Mouse (Mus musculus): ENCODE measurements at regions not wholly inside any gene's neighbourhood (a gene's known extent, or its start where the extent isn't known, plus 50 kb on each side); places are given as distances from the start of the nearest gene placed in this dataset.
A peak's percentile ranks its signal among the peaks of the same experiment; 100 is the strongest.

DNA sequence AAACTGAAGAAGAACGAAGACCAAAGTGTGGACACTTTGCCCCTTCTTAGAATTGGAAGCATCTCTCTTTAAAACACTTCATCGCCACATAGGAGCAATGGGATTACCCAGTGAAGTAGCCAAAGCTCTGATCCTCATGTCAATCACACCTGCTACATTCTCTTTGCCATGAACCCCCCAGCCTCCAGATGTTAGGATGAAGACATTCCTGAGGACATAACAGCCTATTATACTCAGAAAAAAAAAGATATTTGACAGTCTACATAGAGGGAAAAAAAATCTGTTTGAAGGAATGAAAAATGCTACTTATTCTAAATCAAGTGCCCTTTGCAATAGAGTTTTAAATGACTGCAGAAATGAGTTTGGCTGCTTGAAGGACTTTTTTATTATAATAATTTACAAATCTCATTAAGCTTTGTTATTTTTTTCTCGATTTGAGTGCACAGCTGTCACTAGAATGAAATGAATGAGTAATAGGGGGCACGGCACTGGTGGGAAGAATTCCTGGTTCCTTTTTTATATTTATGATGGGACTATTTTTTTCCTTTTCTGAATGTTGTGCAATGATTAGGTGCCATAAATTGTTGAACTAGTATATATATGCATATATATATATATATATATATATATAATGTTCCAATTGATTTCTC is 618.8 kb downstream of the Rapgef2 start:
- WGBS = 71% methylated on average over 4 of the region's 4 CpGs
- H3K4me2 ChIP-seq (ENCODE audit: low read length) = no peak overlapping the region

GRCm38 (mm10) chr3:78648115-78648514 is 638.2 kb downstream of the Rapgef2 start:
- no peak for ATAC-seq
- no peaks in the 10 kb centered on the region for H3K36me3 ChIP-seq (ENCODE audit: control insufficient read depth, insufficient read depth, low read length)
- H3K4me3 ChIP-seq (ENCODE audit: low read depth, low read length) = no peak overlapping the region
- H3K27ac ChIP-seq (ENCODE audit: low read length) = no peak overlapping the region
- H3K9me3 ChIP-seq (replicated peaks; ENCODE audit: control insufficient read depth, low read length, poor library complexity, severe bottlenecking) = no peaks in the 10 kb centered on the region
- no peaks in the 10 kb centered on the region for H3K4me1 ChIP-seq (ENCODE audit: control insufficient read depth, insufficient read depth, low read length)
- WGBS = 96% methylated on average over 2 of the region's 2 CpGs
- no peaks in the 10 kb centered on the region for H3K27me3 ChIP-seq (ENCODE audit: control insufficient read depth, insufficient read depth, low read depth, low read length)
- H3K4me2 ChIP-seq (ENCODE audit: low read length) = no peak overlapping the region
- no peak overlapping the region for H3K9ac ChIP-seq (ENCODE audit: low read depth, low read length)

More for the DNA sequence above, 618.8 kb downstream of the Rapgef2 start:
- Histone ChIP-seq H3K4me3 (ENCODE audit: low read depth, low read length) (no peak overlapping the region), H3K27me3 (ENCODE audit: control insufficient read depth, insufficient read depth, low read depth, low read length) (no peaks in the 10 kb centered on the region), H3K27ac (ENCODE audit: low read length) (no peak overlapping the region), H3K9me3 (replicated peaks; ENCODE audit: control insufficient read depth, low read length, poor library complexity, severe bottlenecking) (no peaks in the 10 kb centered on the region), H3K9ac (ENCODE audit: low read depth, low read length) (no peak overlapping the region), H3K4me1 (ENCODE audit: control insufficient read depth, insufficient read depth, low read length) (no peaks in the 10 kb centered on the region), H3K36me3 (ENCODE audit: control insufficient read depth, insufficient read depth, low read length) (no peaks in the 10 kb centered on the region)
- ATAC-seq = no peak

DNA sequence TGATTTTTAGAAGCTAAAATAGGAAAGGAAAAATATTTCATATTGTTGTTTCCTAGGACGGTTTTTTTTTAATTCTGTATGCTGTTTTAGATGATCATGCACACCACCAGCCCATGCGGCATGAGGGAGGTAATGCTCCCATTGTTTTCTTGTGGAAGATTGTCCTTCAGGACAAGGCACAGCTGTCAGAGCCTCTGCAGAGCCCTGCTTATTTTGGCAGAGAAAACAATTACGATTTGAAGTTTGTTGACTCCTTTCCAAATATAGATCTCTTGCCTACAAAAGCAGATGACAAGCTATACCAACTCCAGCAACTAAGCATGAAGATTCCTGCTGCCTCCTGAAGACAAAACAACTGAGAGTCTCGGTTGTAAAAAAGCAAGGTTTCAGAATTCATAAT is 650.9 kb downstream of the Rapgef2 start:
- 42% methylated on average over 4 of the region's 4 CpGs for WGBS
- Histone ChIP-seq H3K36me3 (ENCODE audit: control insufficient read depth, insufficient read depth, low read length) (no peaks in the 10 kb centered on the region), H3K4me3 (ENCODE audit: low read depth, low read length) (no peak overlapping the region), H3K9ac (ENCODE audit: low read depth, low read length) (no peak overlapping the region), H3K27ac (ENCODE audit: low read length) (no peak overlapping the region), H3K27me3 (ENCODE audit: control insufficient read depth, insufficient read depth, low read depth, low read length) (no peaks in the 10 kb centered on the region), H3K4me1 (ENCODE audit: control insufficient read depth, insufficient read depth, low read length) (no peaks in the 10 kb centered on the region), H3K4me2 (ENCODE audit: low read length) (no peak overlapping the region), H3K9me3 (replicated peaks; ENCODE audit: control insufficient read depth, low read length, poor library complexity, severe bottlenecking) (peaks cover 10% of the 10 kb centered on the region; the same call in 1 of the 2 replicates)
- ATAC-seq = no peak

- no peak overlapping the region for H3K4me3 ChIP-seq (ENCODE audit: low read depth, low read length)
- no peaks in the 10 kb centered on the region for H3K9me3 ChIP-seq (replicated peaks; ENCODE audit: control insufficient read depth, low read length, poor library complexity, severe bottlenecking)
- no peak overlapping the region for H3K4me2 ChIP-seq (ENCODE audit: low read length)
- H3K27me3 ChIP-seq (ENCODE audit: control insufficient read depth, insufficient read depth, low read depth, low read length) = no peaks in the 10 kb centered on the region
- ATAC-seq = 0 out of 2 replicates have a peak, but pooled peaks have one; percentile 39
- no peak overlapping the region for H3K27ac ChIP-seq (ENCODE audit: low read length)
- no peaks in the 10 kb centered on the region for H3K4me1 ChIP-seq (ENCODE audit: control insufficient read depth, insufficient read depth, low read length)
- WGBS = 43% methylated on average over 3 of the region's 3 CpGs
- no peak overlapping the region for H3K9ac ChIP-seq (ENCODE audit: low read depth, low read length)
- H3K36me3 ChIP-seq (ENCODE audit: control insufficient read depth, insufficient read depth, low read length) = no peaks in the 10 kb centered on the region
Observed at GRCm38 (mm10) chr3:78618900-78619299, 667.4 kb downstream of the Rapgef2 start.

GRCm38 (mm10) chr3:78594718-78595236 is 691.5 kb downstream of the Rapgef2 start:
- Histone ChIP-seq H3K4me2 (ENCODE audit: low read length) (no peak overlapping the region), H3K9me3 (replicated peaks; ENCODE audit: control insufficient read depth, low read length, poor library complexity, severe bottlenecking) (no peaks in the 10 kb centered on the region), H3K27ac (ENCODE audit: low read length) (no peak overlapping the region), H3K36me3 (ENCODE audit: control insufficient read depth, insufficient read depth, low read length) (no peaks in the 10 kb centered on the region), H3K4me3 (ENCODE audit: low read depth, low read length) (no peak overlapping the region), H3K4me1 (ENCODE audit: control insufficient read depth, insufficient read depth, low read length) (peaks cover 6% of the 10 kb centered on the region), H3K27me3 (ENCODE audit: control insufficient read depth, insufficient read depth, low read depth, low read length) (no peaks in the 10 kb centered on the region), H3K9ac (ENCODE audit: low read depth, low read length) (no peak overlapping the region)
- 22% methylated on average over 6 of the region's 6 CpGs for WGBS
- peak; percentile 80 for ATAC-seq

DNA sequence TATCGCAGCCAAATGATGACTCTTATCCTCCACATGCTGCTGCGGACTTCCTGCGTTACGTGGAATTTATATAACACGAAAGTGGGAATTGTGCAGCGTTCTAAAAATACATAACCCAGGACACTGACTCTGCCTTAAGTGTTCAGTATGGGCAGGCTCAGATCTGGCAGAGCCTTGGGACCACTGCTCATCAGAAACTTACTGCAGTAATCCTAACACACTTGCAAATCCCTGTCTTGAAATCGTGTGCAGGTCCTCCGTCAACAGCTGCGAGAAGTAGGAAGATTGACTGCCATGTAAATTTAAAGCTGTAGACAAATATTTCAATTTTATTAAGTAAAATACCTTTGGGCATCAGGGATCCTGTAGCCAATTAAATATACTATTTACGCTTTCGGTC is 692.0 kb downstream of the Rapgef2 start:
- ATAC-seq = peak; percentile 25; the same call in 1 of the 2 replicates
- H3K4me3 ChIP-seq (ENCODE audit: low read depth, low read length) = no peak overlapping the region
- no peaks in the 10 kb centered on the region for H3K36me3 ChIP-seq (ENCODE audit: control insufficient read depth, insufficient read depth, low read length)
- no peak overlapping the region for H3K27ac ChIP-seq (ENCODE audit: low read length)
- no peaks in the 10 kb centered on the region for H3K27me3 ChIP-seq (ENCODE audit: control insufficient read depth, insufficient read depth, low read depth, low read length)
- no peak overlapping the region for H3K9ac ChIP-seq (ENCODE audit: low read depth, low read length)
- 70% methylated on average over 11 of the region's 11 CpGs for WGBS
- H3K4me1 ChIP-seq (ENCODE audit: control insufficient read depth, insufficient read depth, low read length) = peaks cover 6% of the 10 kb centered on the region
- H3K4me2 ChIP-seq (ENCODE audit: low read length) = no peak overlapping the region
- H3K9me3 ChIP-seq (replicated peaks; ENCODE audit: control insufficient read depth, low read length, poor library complexity, severe bottlenecking) = no peaks in the 10 kb centered on the region

DNA sequence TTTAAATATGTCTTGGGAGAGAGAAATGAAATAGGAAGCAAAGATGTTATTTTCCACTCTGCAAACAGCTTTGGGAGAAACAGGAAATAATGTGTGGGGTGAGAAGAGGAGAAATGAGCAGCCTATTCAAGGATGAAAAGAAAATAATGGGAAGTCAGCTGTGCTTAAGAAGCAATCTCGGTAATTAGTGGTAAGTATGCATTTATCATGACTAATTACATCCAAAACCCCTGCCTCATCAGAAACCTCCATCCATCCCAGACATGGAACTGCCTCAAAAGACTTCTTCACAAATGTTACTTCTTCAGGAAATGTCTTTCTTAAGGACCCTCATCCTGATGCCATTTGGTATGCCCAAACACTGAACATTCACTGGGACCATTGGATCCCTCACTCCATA is 699.7 kb downstream of the Rapgef2 start:
- Histone ChIP-seq H3K4me3 (ENCODE audit: low read depth, low read length) (no peak overlapping the region), H3K27me3 (ENCODE audit: control insufficient read depth, insufficient read depth, low read depth, low read length) (no peaks in the 10 kb centered on the region), H3K4me2 (ENCODE audit: low read length) (no peak overlapping the region), H3K9me3 (replicated peaks; ENCODE audit: control insufficient read depth, low read length, poor library complexity, severe bottlenecking) (no peaks in the 10 kb centered on the region), H3K36me3 (ENCODE audit: control insufficient read depth, insufficient read depth, low read length) (no peaks in the 10 kb centered on the region), H3K27ac (ENCODE audit: low read length) (no peak overlapping the region), H3K4me1 (ENCODE audit: control insufficient read depth, insufficient read depth, low read length) (no peaks in the 10 kb centered on the region), H3K9ac (ENCODE audit: low read depth, low read length) (no peak overlapping the region)
- ATAC-seq = no peak
- 73% methylated on average over 1 of the region's 1 CpGs for WGBS

DNA sequence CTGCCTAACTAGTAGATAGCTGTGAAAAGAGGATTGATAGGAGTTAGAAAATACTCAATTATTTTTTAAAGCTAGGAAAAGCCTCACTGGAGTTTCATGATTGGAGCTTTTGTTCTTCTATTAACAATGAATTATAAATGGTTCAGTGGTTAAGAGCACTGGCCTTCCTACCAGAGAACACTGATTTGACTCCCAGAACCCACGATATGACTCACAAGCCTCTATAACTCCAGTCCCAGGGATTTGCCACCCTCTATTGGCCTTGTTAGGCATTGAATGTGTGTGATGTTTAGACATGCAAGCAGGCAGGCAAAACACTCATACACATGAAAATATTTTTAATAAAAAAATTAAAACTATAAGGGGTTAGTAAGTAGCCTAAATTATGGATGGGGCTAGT is 704.4 kb downstream of the Rapgef2 start:
- H3K27ac ChIP-seq (ENCODE audit: low read length) = no peak overlapping the region
- H3K27me3 ChIP-seq (ENCODE audit: control insufficient read depth, insufficient read depth, low read depth, low read length) = no peaks in the 10 kb centered on the region
- no peak for ATAC-seq
- no peak overlapping the region for H3K4me3 ChIP-seq (ENCODE audit: low read depth, low read length)
- H3K4me1 ChIP-seq (ENCODE audit: control insufficient read depth, insufficient read depth, low read length) = no peaks in the 10 kb centered on the region
- H3K36me3 ChIP-seq (ENCODE audit: control insufficient read depth, insufficient read depth, low read length) = no peaks in the 10 kb centered on the region
- WGBS = 9% methylated on average over 1 of the region's 1 CpGs
- H3K9ac ChIP-seq (ENCODE audit: low read depth, low read length) = no peak overlapping the region
- no peak overlapping the region for H3K4me2 ChIP-seq (ENCODE audit: low read length)
- no peaks in the 10 kb centered on the region for H3K9me3 ChIP-seq (replicated peaks; ENCODE audit: control insufficient read depth, low read length, poor library complexity, severe bottlenecking)

- no peak overlapping the region for H3K4me2 ChIP-seq (ENCODE audit: low read length)
- no peak for ATAC-seq
- WGBS = 66% methylated on average over 3 of the region's 3 CpGs
- H3K9me3 ChIP-seq (replicated peaks; ENCODE audit: control insufficient read depth, low read length, poor library complexity, severe bottlenecking) = no peaks in the 10 kb centered on the region
- H3K4me3 ChIP-seq (ENCODE audit: low read depth, low read length) = no peak overlapping the region
- H3K9ac ChIP-seq (ENCODE audit: low read depth, low read length) = no peak overlapping the region
- H3K4me1 ChIP-seq (ENCODE audit: control insufficient read depth, insufficient read depth, low read length) = no peaks in the 10 kb centered on the region
- H3K27me3 ChIP-seq (ENCODE audit: control insufficient read depth, insufficient read depth, low read depth, low read length) = no peaks in the 10 kb centered on the region
- no peak overlapping the region for H3K27ac ChIP-seq (ENCODE audit: low read length)
- H3K36me3 ChIP-seq (ENCODE audit: control insufficient read depth, insufficient read depth, low read length) = no peaks in the 10 kb centered on the region
Observed at GRCm38 (mm10) chr3:78581100-78581499, 705.2 kb downstream of the Rapgef2 start.
